Mouse (Mus musculus) kidney, postnatal 4 days (tissue): ENCODE measurements at regions not wholly inside any gene's neighbourhood (a gene's known extent, or its start where the extent isn't known, plus 50 kb on each side); places are given as distances from the start of the nearest gene placed in this dataset.

Source experiments
- DNase-seq, 2 experiments: peaks; one replicate each; pipeline ENCODE4 v3.0.0; 2021; ENCODE audit warnings: mixed read lengths in 2 of 2

- DNase-seq, result peak in 1 of 2 experiments; percentile 16
Observed at GRCm38 (mm10) chr5:52309317-52310060, 54.1 kb upstream of the Sod3 start.

GRCm38 (mm10) chr5:52296303-52296702 is 67.3 kb upstream of the Sod3 start:
- DNase-seq, result no peak

- DNase-seq, result no peak
Observed at GRCm38 (mm10) chr5:52294466-52294865, 69.1 kb upstream of the Sod3 start.

GRCm38 (mm10) chr5:52288319-52288718 is 75.3 kb upstream of the Sod3 start:
- no peak for DNase-seq

- DNase-seq, result no peak
Observed at GRCm38 (mm10) chr5:52280871-52281270, 82.7 kb upstream of the Sod3 start.

- no peak for DNase-seq
Observed at GRCm38 (mm10) chr5:52278111-52278510, 85.5 kb upstream of the Sod3 start.

- DNase-seq, result no peak
Observed at GRCm38 (mm10) chr5:52263214-52263613, 72.9 kb upstream of the Dhx15 start.

- no peak for DNase-seq
Observed at GRCm38 (mm10) chr5:52258075-52258474, 67.8 kb upstream of the Dhx15 start.

- peak; percentile 48 to 61 for DNase-seq
Observed at GRCm38 (mm10) chr5:52254602-52255071, 64.3 kb upstream of the Dhx15 start.

GRCm38 (mm10) chr5:52249804-52250203 is 59.5 kb upstream of the Dhx15 start:
- DNase-seq, result no peak

- DNase-seq, result no peak
Observed at GRCm38 (mm10) chr5:52243931-52244330, 53.6 kb upstream of the Dhx15 start.

GRCm38 (mm10) chr5:52242414-52242813 is 52.1 kb upstream of the Dhx15 start:
- no peak for DNase-seq

GRCm38 (mm10) chr5:52240540-52240939 is 50.2 kb upstream of the Dhx15 start:
- peak; percentile 53 to 62 for DNase-seq
